Mouse (Mus musculus): ENCODE results near the gene Dscaml1.

The Dscaml1 gene

GRCm38 (mm10) chr9:45574021-45574420, 147.6 kb downstream of the Dscaml1 start:
- peak; percentile 95 for DNase-seq

- DNase-seq = no peak
Measured at GRCm38 (mm10) chr9:45580069-45580795, 153.8 kb downstream of the Dscaml1 start.

GRCm38 (mm10) chr9:45586475-45586874, 160.0 kb downstream of the Dscaml1 start:
- no peak for DNase-seq

- DNase-seq = no peak
Measured at GRCm38 (mm10) chr9:45587704-45588103, 161.3 kb downstream of the Dscaml1 start.

GRCm38 (mm10) chr9:45589867-45590266, 163.4 kb downstream of the Dscaml1 start:
- no peak for DNase-seq

GRCm38 (mm10) chr9:45591061-45591460, 164.6 kb downstream of the Dscaml1 start:
- DNase-seq = no peak

GRCm38 (mm10) chr9:45592374-45592773, 165.9 kb downstream of the Dscaml1 start:
- DNase-seq = no peak

- DNase-seq = no peak
Measured at GRCm38 (mm10) chr9:45598117-45598516, 171.7 kb downstream of the Dscaml1 start.

GRCm38 (mm10) chr9:45599377-45599776, 172.9 kb downstream of the Dscaml1 start:
- no peak for DNase-seq

GRCm38 (mm10) chr9:45607337-45607736, 180.9 kb downstream of the Dscaml1 start:
- DNase-seq = peak; percentile 91

GRCm38 (mm10) chr9:45608097-45609031, 181.9 kb downstream of the Dscaml1 start:
- DNase-seq = peak; percentile 86

- no peak for DNase-seq
Measured at GRCm38 (mm10) chr9:45610336-45611060, 184.1 kb downstream of the Dscaml1 start.

- no peak for DNase-seq
Measured at GRCm38 (mm10) chr9:45614616-45615015, 188.2 kb downstream of the Dscaml1 start.

GRCm38 (mm10) chr9:45617889-45618288, 191.5 kb downstream of the Dscaml1 start:
- no peak for DNase-seq

- no peak for DNase-seq
Measured at GRCm38 (mm10) chr9:45618443-45618842, 192.0 kb downstream of the Dscaml1 start.

GRCm38 (mm10) chr9:45620049-45620448, 193.6 kb downstream of the Dscaml1 start:
- DNase-seq = no peak

- DNase-seq = no peak
Measured at GRCm38 (mm10) chr9:45620920-45621319, 194.5 kb downstream of the Dscaml1 start.

GRCm38 (mm10) chr9:45625889-45626446, 199.5 kb downstream of the Dscaml1 start:
- DNase-seq = no peak

- no peak for DNase-seq
Measured at GRCm38 (mm10) chr9:45632520-45632919, 206.1 kb downstream of the Dscaml1 start.

GRCm38 (mm10) chr9:45633036-45633435, 206.6 kb downstream of the Dscaml1 start:
- no peak for DNase-seq

GRCm38 (mm10) chr9:45634978-45635377, 208.6 kb downstream of the Dscaml1 start:
- DNase-seq = no peak

- no peak for DNase-seq
Measured at GRCm38 (mm10) chr9:45637346-45637745, 210.9 kb downstream of the Dscaml1 start.
